Mouse (Mus musculus): ENCODE data around the gene Gm13287. TPM values are rescaled to one million over a fixed set of nuclear protein-coding genes. Genes with fewer than 3 reads are reported as not detected.
"Not testable (repeated sequence)": the region's sequence is repeated elsewhere in the genome, so short reads cannot be mapped to it uniquely, and the experiment has no call there.

Gm13287 gene
- total RNA-seq (2014; rRNA removed) (not detected in 2 replicates), polyA plus RNA-seq (2012; rRNA removed) (not detected in 2 replicates)

GRCm38 (mm10) chr4:88802954-88803353 lies at the start of gene Gm13287:
Gene Gm13287 (plus strand): TSS chr4:88803254.
- not testable (repeated sequence) for H3K4me1 ChIP-seq (ENCODE audit: control insufficient read depth, insufficient read depth, low read length); H3K27me3 ChIP-seq (ENCODE audit: control insufficient read depth, insufficient read depth, low read length); H3K4me3 ChIP-seq (ENCODE audit: insufficient read depth, low read depth, low read length); H3K36me3 ChIP-seq (ENCODE audit: control insufficient read depth, insufficient read depth, low read length); DNase-seq (ENCODE audit: extremely low read depth, low read depth, low spot score); H3K79me2 ChIP-seq (ENCODE audit: control insufficient read depth, insufficient read depth, low read length); H3K27ac ChIP-seq (replicated peaks; ENCODE audit: insufficient read depth, low read depth, low read length); H3K9ac ChIP-seq (ENCODE audit: low read depth, low read length)
- no CpG with 5 or more reads among the region's 29 CpGs for WGBS

GRCm38 (mm10) chr4:88754818-88755340 lies 48.2 kb upstream of the Gm13287 start, which contains the start of gene Gm13271:
Gene Gm13271 (plus strand): TSS chr4:88754868.
- H3K4me3 ChIP-seq (ENCODE audit: insufficient read depth, low read depth, low read length); H3K27ac ChIP-seq (replicated peaks; ENCODE audit: insufficient read depth, low read depth, low read length); H3K27me3 ChIP-seq (ENCODE audit: control insufficient read depth, insufficient read depth, low read length); H3K9ac ChIP-seq (ENCODE audit: low read depth, low read length); H3K4me1 ChIP-seq (ENCODE audit: control insufficient read depth, insufficient read depth, low read length); DNase-seq (ENCODE audit: extremely low read depth, low read depth, low spot score); H3K36me3 ChIP-seq (ENCODE audit: control insufficient read depth, insufficient read depth, low read length); H3K79me2 ChIP-seq (ENCODE audit: control insufficient read depth, insufficient read depth, low read length): not testable (repeated sequence)
- WGBS, result 81% methylated on average over 15 of the region's 15 CpGs

- H3K27me3 ChIP-seq (ENCODE audit: control insufficient read depth, insufficient read depth, low read length); H3K36me3 ChIP-seq (ENCODE audit: control insufficient read depth, insufficient read depth, low read length); H3K4me1 ChIP-seq (ENCODE audit: control insufficient read depth, insufficient read depth, low read length); DNase-seq (ENCODE audit: extremely low read depth, low read depth, low spot score); H3K79me2 ChIP-seq (ENCODE audit: control insufficient read depth, insufficient read depth, low read length): not testable (repeated sequence)
- peak overlapping the region; percentile 46 for H3K4me3 ChIP-seq (ENCODE audit: insufficient read depth, low read depth, low read length)
- peak overlapping the region; percentile 78 for H3K27ac ChIP-seq (replicated peaks; ENCODE audit: insufficient read depth, low read depth, low read length)
- peak overlapping the region; percentile 79 for H3K9ac ChIP-seq (ENCODE audit: low read depth, low read length)
- WGBS, result 10% methylated on average over 29 of the region's 31 CpGs
These were observed 46.2 kb upstream of the Gm13287 start for GRCm38 (mm10) chr4:88756581-88757513.

GRCm38 (mm10) chr4:88757628-88758031 lies 45.4 kb upstream of the Gm13287 start:
- 0% methylated on average over 21 of the region's 21 CpGs for WGBS
- not testable (repeated sequence) for H3K27me3 ChIP-seq (ENCODE audit: control insufficient read depth, insufficient read depth, low read length); H3K4me1 ChIP-seq (ENCODE audit: control insufficient read depth, insufficient read depth, low read length); H3K36me3 ChIP-seq (ENCODE audit: control insufficient read depth, insufficient read depth, low read length); H3K27ac ChIP-seq (replicated peaks; ENCODE audit: insufficient read depth, low read depth, low read length); H3K79me2 ChIP-seq (ENCODE audit: control insufficient read depth, insufficient read depth, low read length)
- H3K4me3 ChIP-seq (ENCODE audit: insufficient read depth, low read depth, low read length), result peak overlapping the region; percentile 46
- H3K9ac ChIP-seq (ENCODE audit: low read depth, low read length), result 0 out of 2 replicates have a peak overlapping the region, but pooled peaks have one; percentile 79
- peak; percentile 71 for DNase-seq (ENCODE audit: extremely low read depth, low read depth, low spot score)
- peak; percentile 73 for TF ChIP-seq CTCF (IDR thresholded peaks at IDR 0.05; ENCODE audit: low read depth, low read length)

GRCm38 (mm10) chr4:88758751-88759150 lies 44.3 kb upstream of the Gm13287 start:
- H3K36me3 ChIP-seq (ENCODE audit: control insufficient read depth, insufficient read depth, low read length); H3K79me2 ChIP-seq (ENCODE audit: control insufficient read depth, insufficient read depth, low read length); H3K4me3 ChIP-seq (ENCODE audit: insufficient read depth, low read depth, low read length); H3K27ac ChIP-seq (replicated peaks; ENCODE audit: insufficient read depth, low read depth, low read length); DNase-seq (ENCODE audit: extremely low read depth, low read depth, low spot score); H3K4me1 ChIP-seq (ENCODE audit: control insufficient read depth, insufficient read depth, low read length); H3K9ac ChIP-seq (ENCODE audit: low read depth, low read length); H3K27me3 ChIP-seq (ENCODE audit: control insufficient read depth, insufficient read depth, low read length): not testable (repeated sequence)
- 81% methylated on average over 9 of the region's 9 CpGs for WGBS

- H3K79me2 ChIP-seq (ENCODE audit: control insufficient read depth, insufficient read depth, low read length); DNase-seq (ENCODE audit: extremely low read depth, low read depth, low spot score); H3K36me3 ChIP-seq (ENCODE audit: control insufficient read depth, insufficient read depth, low read length); H3K27me3 ChIP-seq (ENCODE audit: control insufficient read depth, insufficient read depth, low read length); H3K4me1 ChIP-seq (ENCODE audit: control insufficient read depth, insufficient read depth, low read length): not testable (repeated sequence)
- 19% methylated on average over 11 of the region's 14 CpGs for WGBS
- peak within 1 kb of the TSS; percentile 43; the same call in 1 of the 2 replicates for H3K27ac ChIP-seq (replicated peaks; ENCODE audit: insufficient read depth, low read depth, low read length)
- H3K4me3 ChIP-seq (ENCODE audit: insufficient read depth, low read depth, low read length), result peak within 1 kb of the TSS; percentile 9; the same call in 1 of the 2 replicates
- 0 out of 2 replicates have a peak within 1 kb of the TSS, but pooled peaks have one; percentile 67 for H3K9ac ChIP-seq (ENCODE audit: low read depth, low read length)
These were observed 43.3 kb upstream of the Gm13287 start, which contains the start of gene Gm13283 for GRCm38 (mm10) chr4:88759610-88760268. Gene Gm13283 (plus strand): TSS chr4:88760119.
